Mouse (Mus musculus) heart, embryonic 11.5 days (tissue): ENCODE data around the gene Gm20388. TPM values are rescaled to one million over a fixed set of nuclear protein-coding genes. Genes with fewer than 3 reads are reported as not detected.
A peak's percentile ranks its signal among the peaks of the same experiment; 100 is the strongest.

Experiments used
- ATAC-seq: fragments of 200-750 bp; cut with Nextera tagmentation; replicated peaks from 2 replicates; pipeline ENCODE4 v1.8.0; 2017; ENCODE audit warnings: moderate library complexity; ENCODE audit not compliant: insufficient number of reproducible peaks, low FRiP score, low TSS enrichment
- H3K27ac ChIP-seq: fragments of 300-500 bp; sonication (generic); 2 replicates; pipeline ENCODE4 v1.5.1; 2014; ENCODE audit warnings: mild to moderate bottlenecking, low read depth, low read length
- H3K27me3 ChIP-seq: fragments of 300-500 bp; sonication (generic); 2 replicates; pipeline ENCODE4 v1.6.1; 2014; ENCODE audit warnings: mild to moderate bottlenecking, low read length, mixed read lengths; ENCODE audit not compliant: control insufficient read depth, insufficient read depth
- H3K36me3 ChIP-seq: fragments of 300-500 bp; sonication (generic); 2 replicates; pipeline ENCODE4 v1.6.1; 2014; ENCODE audit warnings: mild to moderate bottlenecking, low read length, moderate library complexity, mixed read lengths; ENCODE audit not compliant: control insufficient read depth, insufficient read depth
- H3K4me1 ChIP-seq: fragments of 300-500 bp; sonication (generic); 2 replicates; pipeline ENCODE4 v1.6.1; 2014; ENCODE audit warnings: low read length; ENCODE audit not compliant: control insufficient read depth, insufficient read depth
- H3K4me2 ChIP-seq: fragments of 300-500 bp; sonication (generic); 2 replicates; pipeline ENCODE4 v1.6.1; 2014; ENCODE audit warnings: mild to moderate bottlenecking, moderate library complexity
- H3K4me3 ChIP-seq: fragments of 300-500 bp; sonication (generic); 2 replicates; pipeline ENCODE4 v1.5.1; 2014; ENCODE audit warnings: low read depth, low read length
- H3K9ac ChIP-seq: fragments of 300-500 bp; sonication (generic); 2 replicates; pipeline ENCODE4 v1.6.1; 2014; ENCODE audit warnings: mild to moderate bottlenecking, low read depth, low read length, moderate library complexity
- H3K9me3 ChIP-seq: fragments of 300-500 bp; sonication (generic); replicated peaks from 2 replicates; pipeline ENCODE4 v1.6.1; 2016; ENCODE audit warnings: low read length; ENCODE audit not compliant: control insufficient read depth
- WGBS: fragments of 180-500 bp; shearing (Covaris S2); extraction: QIAGEN DNeasy Blood & Tissue Kit; methylation state at CpG from one replicate; pipeline ENCODE4 v1.1.7; 2014; ENCODE audit not compliant: insufficient replicate concordance; 5-methylcytosine and 5-hydroxymethylcytosine counted together
- polyA plus RNA-seq: library from polyadenylated mRNA; unstranded; fragments of >200 nt; fragmentation: Nextera tagmentation; extraction: Ambion mirVana; gene quantifications from 2 replicates; pipeline ENCODE4 v1.2.1, GENCODE M21; 2014

The Gm20388 gene
- polyA plus RNA-seq, 1 experiment from 2014 or later = 6.4 TPM

DNA sequence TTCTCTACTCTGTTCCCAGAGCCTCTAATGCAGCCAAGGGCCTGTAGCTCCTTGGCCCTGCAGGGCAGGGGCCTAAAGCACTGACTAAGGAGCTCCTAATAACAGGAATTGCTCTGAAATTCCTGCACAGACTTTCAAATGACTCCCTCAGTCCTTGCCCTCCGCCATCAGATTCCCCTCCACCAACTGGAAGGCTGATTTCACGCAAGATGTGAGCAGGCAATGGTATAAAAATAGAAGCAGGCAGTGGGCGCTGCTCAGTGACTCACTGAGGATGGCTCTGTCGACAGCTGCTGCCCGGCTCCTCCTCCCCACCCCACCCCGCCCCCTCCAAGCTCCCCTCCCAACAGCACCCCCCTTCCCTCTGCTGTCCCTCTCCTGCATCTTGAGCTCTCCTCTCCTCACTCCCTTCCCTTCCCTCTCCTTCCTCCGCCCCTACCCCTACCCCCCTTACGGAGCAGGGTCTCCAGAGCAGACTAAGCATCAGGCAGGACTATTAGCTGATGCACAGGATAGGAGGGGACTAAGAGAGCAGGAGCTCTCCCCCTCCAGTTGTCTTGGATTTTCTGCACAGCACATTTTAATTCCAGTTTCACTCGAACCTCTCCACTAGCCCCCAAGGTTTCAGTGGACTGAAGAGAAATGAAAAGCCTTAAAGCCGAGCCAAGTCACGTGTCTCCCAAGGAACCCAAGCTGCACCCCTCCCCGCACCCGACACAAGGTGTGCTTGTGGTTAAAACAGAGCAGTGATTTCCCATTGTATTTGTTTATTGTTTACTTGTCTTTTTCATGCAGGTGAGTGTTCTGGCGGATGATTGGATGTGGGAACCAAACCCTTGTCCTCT is 3974.3 kb downstream of the Gm20388 start:
- ATAC-seq = peak; percentile 46; the same call in 1 of the 2 replicates
- Histone ChIP-seq H3K4me2 (peak overlapping the region; percentile 49), H3K9me3 (no peaks in the 10 kb centered on the region), H3K4me3 (no peak overlapping the region), H3K9ac (peak overlapping the region; percentile 29; the same call in 1 of the 2 replicates), H3K4me1 (peaks cover 15% of the 10 kb centered on the region), H3K36me3 (no peaks in the 10 kb centered on the region), H3K27me3 (peaks cover 7% of the 10 kb centered on the region), H3K27ac (0 out of 2 replicates have a peak overlapping the region, but pooled peaks have one; percentile 43)
- 8% methylated on average over 14 of the region's 14 CpGs for WGBS

DNA sequence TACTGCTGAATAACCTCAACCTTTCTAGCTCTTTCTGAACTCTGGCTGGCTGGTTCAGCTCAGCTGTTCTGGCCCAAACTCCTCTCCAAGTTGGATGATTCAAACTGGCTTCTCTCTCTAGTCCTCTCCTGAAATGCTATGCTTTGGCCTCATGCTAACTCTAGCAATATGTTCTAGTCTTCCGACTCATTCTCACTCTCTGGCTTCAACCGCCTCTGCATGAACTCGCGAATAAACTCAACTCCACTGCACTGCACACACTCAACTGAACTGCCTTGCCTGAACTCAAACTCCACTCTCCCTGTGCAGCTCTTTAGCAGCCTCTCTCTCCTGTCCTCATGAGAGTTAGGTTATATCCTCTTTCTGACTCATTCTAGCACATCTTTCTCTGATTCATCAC is 3976.5 kb downstream of the Gm20388 start:
- Histone ChIP-seq H3K4me1 (peaks cover 22% of the 10 kb centered on the region), H3K4me3 (no peak overlapping the region), H3K27ac (no peak overlapping the region), H3K9ac (no peak overlapping the region), H3K9me3 (no peaks in the 10 kb centered on the region), H3K36me3 (no peaks in the 10 kb centered on the region), H3K27me3 (peaks cover 23% of the 10 kb centered on the region), H3K4me2 (no peak overlapping the region)
- 82% methylated on average over 4 of the region's 4 CpGs for WGBS
- no peak for ATAC-seq

DNA sequence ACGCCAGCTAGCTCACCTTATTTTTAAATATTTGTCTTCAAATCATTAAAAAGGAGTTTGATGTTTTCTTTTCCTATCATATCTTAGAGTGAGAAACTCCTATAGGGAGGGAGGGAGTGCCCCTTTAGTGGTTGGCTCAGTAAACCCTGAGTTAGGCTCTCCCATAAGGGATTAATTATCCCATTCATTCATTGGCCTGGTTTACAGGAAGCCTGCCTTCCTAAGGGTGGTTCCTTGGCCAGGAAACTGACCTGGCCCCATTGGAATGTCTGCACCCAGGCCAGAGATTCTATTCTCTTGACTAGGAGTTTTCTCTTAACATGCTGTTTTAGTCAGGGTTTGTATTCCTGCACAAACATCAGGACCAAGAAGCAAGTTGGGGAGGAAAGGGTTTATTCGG is 3977.3 kb downstream of the Gm20388 start:
- Histone ChIP-seq H3K9me3 (no peaks in the 10 kb centered on the region), H3K4me2 (no peak overlapping the region), H3K27me3 (peaks cover 31% of the 10 kb centered on the region), H3K27ac (no peak overlapping the region), H3K9ac (no peak overlapping the region), H3K4me1 (peaks cover 27% of the 10 kb centered on the region), H3K4me3 (no peak overlapping the region), H3K36me3 (no peaks in the 10 kb centered on the region)
- WGBS = 77% methylated on average over 2 of the region's 2 CpGs
- ATAC-seq = no peak

DNA sequence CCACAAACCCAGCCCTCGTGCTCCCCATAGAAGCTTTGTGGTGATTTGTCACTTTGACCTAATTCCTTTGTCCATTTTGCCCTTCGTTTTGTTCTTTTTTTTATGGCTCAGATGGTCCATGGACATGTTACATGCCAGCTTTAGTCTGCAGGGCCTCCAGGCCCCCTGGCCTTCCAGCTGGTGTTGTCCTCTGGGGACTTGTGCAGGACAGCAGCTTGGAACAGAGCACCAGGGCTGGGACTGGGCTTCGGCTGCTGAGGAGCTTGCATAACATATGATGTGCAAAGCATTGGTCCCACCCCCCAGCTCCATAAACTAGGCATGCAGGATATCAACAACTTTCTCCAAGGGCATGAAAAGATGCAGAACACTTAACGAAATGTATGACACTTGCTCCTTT is 3979.2 kb downstream of the Gm20388 start:
- Histone ChIP-seq H3K27me3 (peaks cover 46% of the 10 kb centered on the region), H3K9me3 (no peaks in the 10 kb centered on the region), H3K4me2 (no peak overlapping the region), H3K4me1 (peaks cover 20% of the 10 kb centered on the region), H3K4me3 (no peak overlapping the region), H3K9ac (no peak overlapping the region), H3K36me3 (no peaks in the 10 kb centered on the region), H3K27ac (no peak overlapping the region)
- ATAC-seq = no peak
- 60% methylated on average over 4 of the region's 4 CpGs for WGBS

DNA sequence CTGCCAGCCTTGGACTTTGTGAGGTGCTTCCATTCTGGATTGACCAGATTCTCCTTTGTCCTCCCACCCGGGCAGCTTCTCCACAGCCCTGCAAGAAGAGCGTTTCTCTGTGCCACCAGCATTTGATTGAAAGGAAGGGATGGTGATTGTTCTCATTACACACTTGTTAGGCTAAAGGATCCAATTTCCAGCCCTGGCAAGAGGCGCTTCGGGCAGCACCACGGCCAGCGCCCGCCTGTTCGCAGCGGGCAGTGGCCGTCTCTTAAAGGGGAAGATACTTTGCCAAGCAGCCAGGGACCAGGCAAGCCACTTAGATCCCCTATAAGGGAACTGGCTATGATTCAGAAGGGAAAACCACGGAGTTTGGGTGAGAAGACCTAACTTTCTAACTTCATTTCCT is 3980.6 kb downstream of the Gm20388 start:
- peak overlapping the region; percentile 54 for H3K4me2 ChIP-seq
- H3K9ac ChIP-seq = no peak overlapping the region
- no peak for ATAC-seq
- peaks cover 23% of the 10 kb centered on the region for H3K4me1 ChIP-seq
- H3K9me3 ChIP-seq = no peaks in the 10 kb centered on the region
- no peak overlapping the region for H3K27ac ChIP-seq
- H3K4me3 ChIP-seq = no peak overlapping the region
- H3K36me3 ChIP-seq = no peaks in the 10 kb centered on the region
- peaks cover 61% of the 10 kb centered on the region for H3K27me3 ChIP-seq
- WGBS = under 1% methylated on average over 11 of the region's 11 CpGs

DNA sequence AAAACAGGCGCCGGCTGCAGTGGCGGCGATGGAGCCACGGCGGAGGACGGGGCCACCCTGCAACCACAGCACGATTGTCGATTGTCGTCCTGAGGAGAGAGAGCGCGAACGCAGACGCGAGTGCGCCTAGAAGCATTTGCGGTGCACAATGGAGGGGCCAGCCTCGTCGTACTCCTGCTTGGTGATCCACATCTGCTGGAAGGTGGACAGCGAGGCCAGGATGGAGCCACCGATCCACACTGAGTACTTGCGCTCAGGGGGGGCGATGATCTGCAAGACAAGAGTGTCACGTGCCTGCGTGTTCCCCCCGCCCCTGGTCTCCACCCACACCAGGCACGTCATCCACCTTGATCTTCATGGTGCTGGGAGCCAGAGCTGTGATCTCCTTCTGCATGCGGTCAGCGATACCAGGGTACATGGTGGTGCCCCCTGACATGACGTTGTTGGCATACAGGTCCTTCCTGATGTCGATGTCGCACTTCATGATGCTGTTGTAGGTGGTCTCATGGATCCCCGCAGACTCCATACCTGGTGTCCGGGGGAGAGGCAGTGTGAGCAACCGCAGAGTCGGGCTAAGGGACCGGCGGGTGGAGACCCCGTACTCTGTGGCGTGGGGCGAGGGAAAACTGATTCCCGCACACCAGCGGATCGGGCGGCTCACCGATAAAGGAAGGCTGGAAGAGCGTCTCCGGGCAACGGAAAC is 3981.4 kb downstream of the Gm20388 start:
- no peak for ATAC-seq
- no peaks in the 10 kb centered on the region for H3K9me3 ChIP-seq
- peaks cover 23% of the 10 kb centered on the region for H3K4me1 ChIP-seq
- no peaks in the 10 kb centered on the region for H3K36me3 ChIP-seq
- peak overlapping the region; percentile 54 for H3K4me2 ChIP-seq
- H3K4me3 ChIP-seq = peak overlapping the region; percentile 22; the same call in 1 of the 2 replicates
- H3K9ac ChIP-seq = no peak overlapping the region
- peaks cover 62% of the 10 kb centered on the region for H3K27me3 ChIP-seq
- 1% methylated on average over 49 of the region's 49 CpGs for WGBS
- no peak overlapping the region for H3K27ac ChIP-seq

DNA sequence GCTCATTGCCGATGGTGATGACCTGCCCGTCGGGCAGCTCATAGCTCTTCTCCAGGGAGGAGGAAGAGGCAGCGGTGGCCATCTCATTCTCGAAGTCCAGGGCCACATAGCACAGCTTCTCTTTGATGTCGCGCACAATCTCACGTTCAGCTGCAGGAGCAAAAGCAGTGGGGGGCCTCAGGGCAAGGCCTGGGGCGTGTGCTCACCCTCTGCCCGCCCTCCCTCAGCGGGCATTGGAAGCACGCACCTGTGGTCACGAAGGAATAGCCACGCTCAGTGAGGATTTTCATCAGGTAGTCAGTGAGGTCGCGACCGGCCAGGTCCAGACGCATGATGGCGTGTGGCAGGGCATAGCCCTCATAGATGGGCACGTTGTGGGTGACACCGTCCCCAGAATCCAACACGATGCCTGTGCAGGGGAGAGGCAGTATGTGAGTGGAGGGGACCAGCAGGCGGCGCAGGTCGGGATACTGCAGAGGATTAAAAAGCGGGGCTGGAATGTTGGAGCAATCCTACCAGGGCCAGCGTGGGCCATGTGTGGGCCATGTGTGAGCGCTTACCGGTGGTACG is 3982.0 kb downstream of the Gm20388 start:
- 15% methylated on average over 30 of the region's 30 CpGs for WGBS
- H3K4me2 ChIP-seq = peak overlapping the region; percentile 54
- no peaks in the 10 kb centered on the region for H3K36me3 ChIP-seq
- ATAC-seq = no peak
- peaks cover 23% of the 10 kb centered on the region for H3K4me1 ChIP-seq
- peaks cover 62% of the 10 kb centered on the region for H3K27me3 ChIP-seq
- no peak overlapping the region for H3K9ac ChIP-seq
- no peak overlapping the region for H3K27ac ChIP-seq
- no peaks in the 10 kb centered on the region for H3K9me3 ChIP-seq
- 0 out of 2 replicates have a peak overlapping the region, but pooled peaks have one; percentile 22 for H3K4me3 ChIP-seq

DNA sequence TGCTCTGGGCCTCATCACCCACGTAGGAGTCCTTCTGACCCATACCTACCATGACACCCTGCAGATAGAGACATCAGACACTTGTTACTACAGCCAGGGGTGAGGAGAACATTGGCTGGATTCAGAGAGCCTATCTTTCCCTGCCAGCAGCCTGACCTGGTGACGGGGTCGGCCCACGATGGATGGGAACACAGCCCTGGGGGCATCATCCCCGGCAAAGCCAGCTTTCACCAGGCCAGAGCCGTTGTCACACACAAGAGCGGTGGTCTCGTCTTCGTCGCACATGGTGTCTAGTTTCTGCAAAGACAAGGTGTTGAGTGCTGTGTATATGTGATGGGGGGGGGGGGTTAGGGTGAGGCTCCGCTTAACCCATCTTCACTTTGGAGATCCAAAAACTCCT is 3982.8 kb downstream of the Gm20388 start:
- WGBS = 56% methylated on average over 11 of the region's 11 CpGs
- peak overlapping the region; percentile 54 for H3K4me2 ChIP-seq
- H3K4me1 ChIP-seq = peaks cover 23% of the 10 kb centered on the region
- H3K27ac ChIP-seq = no peak overlapping the region
- peak overlapping the region; percentile 21 for H3K4me3 ChIP-seq
- H3K9me3 ChIP-seq = no peaks in the 10 kb centered on the region
- H3K27me3 ChIP-seq = peaks cover 62% of the 10 kb centered on the region
- no peak overlapping the region for H3K9ac ChIP-seq
- ATAC-seq = no peak
- H3K36me3 ChIP-seq = no peaks in the 10 kb centered on the region
